Mouse (Mus musculus): ENCODE measurements around the gene Fbxl18. TPM values are rescaled to one million over a fixed set of nuclear protein-coding genes. Genes with fewer than 3 reads are reported as not detected.

Gene Fbxl18
- polyA plus RNA-seq, 1 experiment: 28.4 TPM

- Histone ChIP-seq H3K4me3 (ENCODE audit: low read depth, low read length) (no peak overlapping the region), H3K36me3 (ENCODE audit: control insufficient read depth, insufficient read depth, low read length) (peaks cover 19% of the 10 kb centered on the region), H3K4me1 (ENCODE audit: control insufficient read depth, insufficient read depth, insufficient read length, low read length) (peaks cover 5% of the 10 kb centered on the region), H3K27me3 (ENCODE audit: control insufficient read depth, insufficient read depth, low read length) (no peaks in the 10 kb centered on the region), H3K27ac (ENCODE audit: insufficient read depth, low read depth, low read length) (no peak overlapping the region)
- WGBS: 84% methylated on average over 15 of the region's 15 CpGs
- no peak for TF ChIP-seq POLR2A (IDR thresholded peaks at IDR 0.05; ENCODE audit: low read depth, low read length)
- no peak for TF ChIP-seq CTCF (IDR thresholded peaks at IDR 0.05; ENCODE audit: extremely low read depth, insufficient read length, insufficient replicate concordance, low read depth, low read length)
Observed at GRCm38 (mm10) chr5:142878570-142878969, 16.7 kb downstream of the Fbxl18 start.

- H3K36me3 ChIP-seq (ENCODE audit: control insufficient read depth, insufficient read depth, low read length): peaks cover 19% of the 10 kb centered on the region
- peaks cover 5% of the 10 kb centered on the region for H3K4me1 ChIP-seq (ENCODE audit: control insufficient read depth, insufficient read depth, insufficient read length, low read length)
- no peak overlapping the region for H3K27ac ChIP-seq (ENCODE audit: insufficient read depth, low read depth, low read length)
- no peak overlapping the region for H3K4me3 ChIP-seq (ENCODE audit: low read depth, low read length)
- H3K27me3 ChIP-seq (ENCODE audit: control insufficient read depth, insufficient read depth, low read length): no peaks in the 10 kb centered on the region
- WGBS: 28% methylated on average over 11 of the region's 11 CpGs
- TF ChIP-seq POLR2A (IDR thresholded peaks at IDR 0.05; ENCODE audit: low read depth, low read length) (no peak), CTCF (IDR thresholded peaks at IDR 0.05; ENCODE audit: extremely low read depth, insufficient read length, insufficient replicate concordance, low read depth, low read length) (peak; percentile 94)
Observed at GRCm38 (mm10) chr5:142877337-142878280, 17.6 kb downstream of the Fbxl18 start.

GRCm38 (mm10) chr5:142876896-142877295 lies 18.3 kb downstream of the Fbxl18 start:
- 89% methylated on average over 5 of the region's 5 CpGs for WGBS
- no peak overlapping the region for H3K4me3 ChIP-seq (ENCODE audit: low read depth, low read length)

GRCm38 (mm10) chr5:142875513-142875905 lies 19.7 kb downstream of the Fbxl18 start:
- Histone ChIP-seq H3K27me3 (ENCODE audit: control insufficient read depth, insufficient read depth, low read length) (no peaks in the 10 kb centered on the region), H3K4me1 (ENCODE audit: control insufficient read depth, insufficient read depth, insufficient read length, low read length) (peaks cover 5% of the 10 kb centered on the region), H3K27ac (ENCODE audit: insufficient read depth, low read depth, low read length) (no peak overlapping the region), H3K36me3 (ENCODE audit: control insufficient read depth, insufficient read depth, low read length) (peaks cover 27% of the 10 kb centered on the region), H3K4me3 (ENCODE audit: low read depth, low read length) (no peak overlapping the region)
- TF ChIP-seq CTCF (IDR thresholded peaks at IDR 0.05; ENCODE audit: extremely low read depth, insufficient read length, insufficient replicate concordance, low read depth, low read length) (no peak), POLR2A (IDR thresholded peaks at IDR 0.05; ENCODE audit: low read depth, low read length) (no peak)
- WGBS: 93% methylated on average over 10 of the region's 10 CpGs

More at GRCm38 (mm10) chr5:142876896-142877295, 18.3 kb downstream of the Fbxl18 start:
- peaks cover 25% of the 10 kb centered on the region for H3K36me3 ChIP-seq (ENCODE audit: control insufficient read depth, insufficient read depth, low read length)
- peaks cover 5% of the 10 kb centered on the region for H3K4me1 ChIP-seq (ENCODE audit: control insufficient read depth, insufficient read depth, insufficient read length, low read length)
- H3K27ac ChIP-seq (ENCODE audit: insufficient read depth, low read depth, low read length): no peak overlapping the region
- no peaks in the 10 kb centered on the region for H3K27me3 ChIP-seq (ENCODE audit: control insufficient read depth, insufficient read depth, low read length)
- no peak for TF ChIP-seq POLR2A (IDR thresholded peaks at IDR 0.05; ENCODE audit: low read depth, low read length)
- no peak for TF ChIP-seq CTCF (IDR thresholded peaks at IDR 0.05; ENCODE audit: extremely low read depth, insufficient read length, insufficient replicate concordance, low read depth, low read length)

- Histone ChIP-seq H3K4me3 (ENCODE audit: low read depth, low read length) (no peak overlapping the region), H3K27me3 (ENCODE audit: control insufficient read depth, insufficient read depth, low read length) (no peaks in the 10 kb centered on the region), H3K4me1 (ENCODE audit: control insufficient read depth, insufficient read depth, insufficient read length, low read length) (peaks cover 5% of the 10 kb centered on the region), H3K27ac (ENCODE audit: insufficient read depth, low read depth, low read length) (no peak overlapping the region), H3K36me3 (ENCODE audit: control insufficient read depth, insufficient read depth, low read length) (peaks cover 28% of the 10 kb centered on the region)
- 94% methylated on average over 13 of the region's 13 CpGs for WGBS
- TF ChIP-seq POLR2A (IDR thresholded peaks at IDR 0.05; ENCODE audit: low read depth, low read length) (no peak), CTCF (IDR thresholded peaks at IDR 0.05; ENCODE audit: extremely low read depth, insufficient read length, insufficient replicate concordance, low read depth, low read length) (no peak)
Observed at GRCm38 (mm10) chr5:142874791-142875512, 20.3 kb downstream of the Fbxl18 start.

- TF ChIP-seq CTCF (IDR thresholded peaks at IDR 0.05; ENCODE audit: extremely low read depth, insufficient read length, insufficient replicate concordance, low read depth, low read length) (no peak), POLR2A (IDR thresholded peaks at IDR 0.05; ENCODE audit: low read depth, low read length) (no peak)
- peaks cover 31% of the 10 kb centered on the region for H3K36me3 ChIP-seq (ENCODE audit: control insufficient read depth, insufficient read depth, low read length)
- H3K4me1 ChIP-seq (ENCODE audit: control insufficient read depth, insufficient read depth, insufficient read length, low read length): peaks cover 1% of the 10 kb centered on the region; the same call in 1 of the 2 replicates
- H3K27ac ChIP-seq (ENCODE audit: insufficient read depth, low read depth, low read length): no peak overlapping the region
- H3K4me3 ChIP-seq (ENCODE audit: low read depth, low read length): no peak overlapping the region
- WGBS: 94% methylated on average over 7 of the region's 7 CpGs
- H3K27me3 ChIP-seq (ENCODE audit: control insufficient read depth, insufficient read depth, low read length): no peaks in the 10 kb centered on the region
Observed at GRCm38 (mm10) chr5:142873718-142874117, 21.5 kb downstream of the Fbxl18 start.

GRCm38 (mm10) chr5:142871765-142872164 lies 23.5 kb downstream of the Fbxl18 start:
- Histone ChIP-seq H3K4me1 (ENCODE audit: control insufficient read depth, insufficient read depth, insufficient read length, low read length) (no peaks in the 10 kb centered on the region), H3K4me3 (ENCODE audit: low read depth, low read length) (no peak overlapping the region), H3K27ac (ENCODE audit: insufficient read depth, low read depth, low read length) (no peak overlapping the region), H3K36me3 (ENCODE audit: control insufficient read depth, insufficient read depth, low read length) (peaks cover 25% of the 10 kb centered on the region), H3K27me3 (ENCODE audit: control insufficient read depth, insufficient read depth, low read length) (no peaks in the 10 kb centered on the region)
- TF ChIP-seq POLR2A (IDR thresholded peaks at IDR 0.05; ENCODE audit: low read depth, low read length) (no peak), CTCF (IDR thresholded peaks at IDR 0.05; ENCODE audit: extremely low read depth, insufficient read length, insufficient replicate concordance, low read depth, low read length) (no peak)
- WGBS: 85% methylated on average over 12 of the region's 12 CpGs
